Mouse (Mus musculus): ENCODE results near the gene Cdc26. TPM values are rescaled to one million over a fixed set of nuclear protein-coding genes. Genes with fewer than 3 reads are reported as not detected.
A peak's percentile ranks its signal among the peaks of the same experiment; 100 is the strongest.

Gene Cdc26
- 83.1 and 95.1 TPM in 2 replicates for polyA plus RNA-seq (2014; fragmentation: Nextera tagmentation; extraction: Ambion mirVana)

- Histone ChIP-seq H3K4me3 (replicated peaks; ENCODE audit: low read length) (peak within 1 kb of the TSS; percentile 74), H3K36me3 (replicated peaks; ENCODE audit: control insufficient read depth, insufficient read depth) (peaks cover 34% of the 10 kb centered on the region), H3K27ac (peak within 1 kb of the TSS; percentile 82), H3K4me2 (replicated peaks) (peak within 1 kb of the TSS; percentile 53), H3K9me3 (ENCODE audit: control insufficient read depth, low read length) (no peaks in the 10 kb centered on the region), H3K4me1 (replicated peaks; ENCODE audit: control insufficient read depth, insufficient read depth, low read length) (peaks cover 27% of the 10 kb centered on the region; the same call in 1 of the 2 replicates), H3K27me3 (ENCODE audit: control insufficient read depth, insufficient read depth, low read length) (no peaks in the 10 kb centered on the region), H3K9ac (peak within 1 kb of the TSS; percentile 77)
- WGBS, result under 1% methylated on average over 39 of the region's 39 CpGs
- peak; percentile 99 for ATAC-seq (ENCODE audit: low FRiP score)
- DNase-seq (ENCODE audit: low spot score), result peak; percentile 100
These were observed at the start of gene Cdc26, which contains the start of gene Prpf4 for GRCm38 (mm10) chr4:62408601-62409282. Gene Cdc26, minus strand, starts transcription at chr4:62408642. Gene Prpf4, plus strand, starts transcription at chr4:62408797.

GRCm38 (mm10) chr4:62454995-62455394 lies 46.6 kb upstream of the Cdc26 start:
- ATAC-seq (ENCODE audit: low FRiP score) (peak; percentile 55; the same call in 1 of the 2 replicates), DNase-seq (ENCODE audit: low spot score) (peak; percentile 45)
- Histone ChIP-seq H3K9me3 (ENCODE audit: control insufficient read depth, low read length) (no peaks in the 10 kb centered on the region), H3K9ac (no peak overlapping the region), H3K4me1 (replicated peaks; ENCODE audit: control insufficient read depth, insufficient read depth, low read length) (no peaks in the 10 kb centered on the region), H3K4me2 (replicated peaks) (no peak overlapping the region), H3K27me3 (ENCODE audit: control insufficient read depth, insufficient read depth, low read length) (no peaks in the 10 kb centered on the region), H3K27ac (no peak overlapping the region), H3K4me3 (replicated peaks; ENCODE audit: low read length) (no peak overlapping the region), H3K36me3 (replicated peaks; ENCODE audit: control insufficient read depth, insufficient read depth) (0 out of 2 replicates have a peak, but pooled peaks cover 6% of the 10 kb centered on the region)
- WGBS, result 70% methylated on average over 5 of the region's 5 CpGs

GRCm38 (mm10) chr4:62440986-62441385 lies 32.5 kb upstream of the Cdc26 start:
- no peaks in the 10 kb centered on the region for H3K27me3 ChIP-seq (ENCODE audit: control insufficient read depth, insufficient read depth, low read length)
- H3K4me1 ChIP-seq (replicated peaks; ENCODE audit: control insufficient read depth, insufficient read depth, low read length), result no peaks in the 10 kb centered on the region
- H3K9me3 ChIP-seq (ENCODE audit: control insufficient read depth, low read length), result no peaks in the 10 kb centered on the region
- no peak for ATAC-seq (ENCODE audit: low FRiP score)
- H3K9ac ChIP-seq, result no peak overlapping the region
- DNase-seq (ENCODE audit: low spot score), result no peak
- WGBS, result 77% methylated on average over 4 of the region's 4 CpGs
- H3K4me2 ChIP-seq (replicated peaks), result no peak overlapping the region
- H3K36me3 ChIP-seq (replicated peaks; ENCODE audit: control insufficient read depth, insufficient read depth), result no peaks in the 10 kb centered on the region
- H3K27ac ChIP-seq, result no peak overlapping the region
- H3K4me3 ChIP-seq (replicated peaks; ENCODE audit: low read length), result no peak overlapping the region

DNA sequence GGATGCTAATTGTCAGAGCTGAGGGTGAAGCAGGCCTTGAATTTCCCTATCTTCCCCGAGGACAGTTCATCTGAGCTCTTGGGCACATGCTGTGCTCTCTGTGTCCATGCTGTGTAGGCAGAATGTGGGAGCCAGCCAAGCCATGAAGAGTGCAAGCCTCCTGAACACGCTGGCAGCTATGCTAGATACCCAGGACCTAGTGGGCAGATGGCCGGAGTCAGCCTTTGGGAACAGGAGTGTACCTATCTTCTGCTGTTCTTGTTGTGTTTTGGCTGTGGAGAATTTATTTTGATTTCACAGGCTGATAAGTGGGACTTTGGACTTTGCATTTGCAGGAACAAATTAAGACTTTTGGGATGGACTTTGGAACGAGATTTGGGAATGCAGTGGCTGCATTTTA lies 32.1 kb upstream of the Cdc26 start:
- H3K27me3 ChIP-seq (ENCODE audit: control insufficient read depth, insufficient read depth, low read length), result no peaks in the 10 kb centered on the region
- no peaks in the 10 kb centered on the region for H3K9me3 ChIP-seq (ENCODE audit: control insufficient read depth, low read length)
- 82% methylated on average over 4 of the region's 4 CpGs for WGBS
- DNase-seq (ENCODE audit: low spot score) (no peak), ATAC-seq (ENCODE audit: low FRiP score) (no peak)
- no peaks in the 10 kb centered on the region for H3K4me1 ChIP-seq (replicated peaks; ENCODE audit: control insufficient read depth, insufficient read depth, low read length)
- no peaks in the 10 kb centered on the region for H3K36me3 ChIP-seq (replicated peaks; ENCODE audit: control insufficient read depth, insufficient read depth)
- H3K9ac ChIP-seq, result no peak overlapping the region
- H3K4me3 ChIP-seq (replicated peaks; ENCODE audit: low read length), result no peak overlapping the region
- no peak overlapping the region for H3K27ac ChIP-seq
- H3K4me2 ChIP-seq (replicated peaks), result no peak overlapping the region

DNA sequence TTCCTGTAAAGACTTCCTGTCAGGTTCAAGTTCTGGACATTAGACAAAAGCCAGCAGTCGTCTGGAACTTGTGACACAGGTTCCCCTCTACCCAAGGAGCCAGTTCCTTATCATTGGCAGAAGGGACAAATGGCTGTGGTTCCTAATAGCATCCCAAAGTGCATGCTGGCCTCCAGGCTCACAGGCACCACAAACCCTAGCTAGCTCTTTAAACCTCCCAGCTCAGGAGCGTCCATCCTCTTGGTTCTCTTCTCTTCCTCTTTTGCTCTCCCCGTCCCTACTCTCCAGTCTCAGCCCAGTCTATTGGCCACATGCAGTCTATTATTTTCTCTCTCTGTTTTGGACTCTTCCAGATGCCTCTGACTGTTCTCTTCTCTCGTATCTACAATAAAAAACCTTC lies 31.4 kb upstream of the Cdc26 start:
- Histone ChIP-seq H3K36me3 (replicated peaks; ENCODE audit: control insufficient read depth, insufficient read depth) (no peaks in the 10 kb centered on the region), H3K4me1 (replicated peaks; ENCODE audit: control insufficient read depth, insufficient read depth, low read length) (no peaks in the 10 kb centered on the region), H3K27me3 (ENCODE audit: control insufficient read depth, insufficient read depth, low read length) (no peaks in the 10 kb centered on the region), H3K27ac (no peak overlapping the region), H3K4me2 (replicated peaks) (no peak overlapping the region), H3K9me3 (ENCODE audit: control insufficient read depth, low read length) (no peaks in the 10 kb centered on the region), H3K9ac (no peak overlapping the region), H3K4me3 (replicated peaks; ENCODE audit: low read length) (no peak overlapping the region)
- ATAC-seq (ENCODE audit: low FRiP score) (no peak), DNase-seq (ENCODE audit: low spot score) (no peak)
- 70% methylated on average over 4 of the region's 4 CpGs for WGBS

DNA sequence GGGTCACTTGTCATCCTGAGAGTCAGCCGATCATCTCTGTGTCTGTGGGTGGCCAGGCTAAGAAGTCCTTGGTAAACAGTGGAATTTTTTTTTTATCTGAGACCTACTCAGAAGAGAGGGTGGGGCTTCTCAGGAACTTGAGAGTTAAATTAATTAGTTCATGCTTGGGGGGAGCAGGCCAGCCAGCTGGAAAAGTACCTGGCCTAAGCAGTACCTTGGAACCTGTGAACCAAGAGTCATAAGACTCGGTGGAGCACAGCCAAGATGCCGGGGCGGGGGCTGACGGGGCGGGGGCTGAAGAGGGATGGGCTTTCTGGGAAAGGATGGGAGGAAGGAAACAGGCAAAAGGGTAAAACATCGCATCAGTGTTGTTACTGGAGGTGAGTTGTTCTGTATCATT lies 29.4 kb upstream of the Cdc26 start:
- H3K9ac ChIP-seq, result no peak overlapping the region
- DNase-seq (ENCODE audit: low spot score) (no peak), ATAC-seq (ENCODE audit: low FRiP score) (no peak)
- H3K4me2 ChIP-seq (replicated peaks), result no peak overlapping the region
- H3K9me3 ChIP-seq (ENCODE audit: control insufficient read depth, low read length), result no peaks in the 10 kb centered on the region
- no peaks in the 10 kb centered on the region for H3K4me1 ChIP-seq (replicated peaks; ENCODE audit: control insufficient read depth, insufficient read depth, low read length)
- H3K27ac ChIP-seq, result no peak overlapping the region
- no peak overlapping the region for H3K4me3 ChIP-seq (replicated peaks; ENCODE audit: low read length)
- 85% methylated on average over 7 of the region's 7 CpGs for WGBS
- no peaks in the 10 kb centered on the region for H3K27me3 ChIP-seq (ENCODE audit: control insufficient read depth, insufficient read depth, low read length)
- no peaks in the 10 kb centered on the region for H3K36me3 ChIP-seq (replicated peaks; ENCODE audit: control insufficient read depth, insufficient read depth)

GRCm38 (mm10) chr4:62437256-62437778 lies 28.9 kb upstream of the Cdc26 start:
- DNase-seq (ENCODE audit: low spot score) (no peak), ATAC-seq (ENCODE audit: low FRiP score) (no peak)
- Histone ChIP-seq H3K4me1 (replicated peaks; ENCODE audit: control insufficient read depth, insufficient read depth, low read length) (no peaks in the 10 kb centered on the region), H3K27me3 (ENCODE audit: control insufficient read depth, insufficient read depth, low read length) (no peaks in the 10 kb centered on the region), H3K4me3 (replicated peaks; ENCODE audit: low read length) (no peak overlapping the region), H3K4me2 (replicated peaks) (no peak overlapping the region), H3K27ac (no peak overlapping the region), H3K9me3 (ENCODE audit: control insufficient read depth, low read length) (no peaks in the 10 kb centered on the region), H3K36me3 (replicated peaks; ENCODE audit: control insufficient read depth, insufficient read depth) (no peaks in the 10 kb centered on the region), H3K9ac (no peak overlapping the region)
- WGBS, result 97% methylated on average over 3 of the region's 3 CpGs

GRCm38 (mm10) chr4:62435081-62435480 lies 26.6 kb upstream of the Cdc26 start, which contains the start of gene Rnf183:
Gene Rnf183, minus strand, starts transcription at chr4:62435252.
- no peaks in the 10 kb centered on the region for H3K9me3 ChIP-seq (ENCODE audit: control insufficient read depth, low read length)
- ATAC-seq (ENCODE audit: low FRiP score), result no peak
- no peak within 1 kb of the TSS for H3K4me3 ChIP-seq (replicated peaks; ENCODE audit: low read length)
- no peaks in the 10 kb centered on the region for H3K27me3 ChIP-seq (ENCODE audit: control insufficient read depth, insufficient read depth, low read length)
- no peak within 1 kb of the TSS for H3K4me2 ChIP-seq (replicated peaks)
- no peaks in the 10 kb centered on the region for H3K36me3 ChIP-seq (replicated peaks; ENCODE audit: control insufficient read depth, insufficient read depth)
- 89% methylated on average over 6 of the region's 6 CpGs for WGBS
- H3K9ac ChIP-seq, result no peak within 1 kb of the TSS
- no peak for DNase-seq (ENCODE audit: low spot score)
- no peaks in the 10 kb centered on the region for H3K4me1 ChIP-seq (replicated peaks; ENCODE audit: control insufficient read depth, insufficient read depth, low read length)
- no peak within 1 kb of the TSS for H3K27ac ChIP-seq

DNA sequence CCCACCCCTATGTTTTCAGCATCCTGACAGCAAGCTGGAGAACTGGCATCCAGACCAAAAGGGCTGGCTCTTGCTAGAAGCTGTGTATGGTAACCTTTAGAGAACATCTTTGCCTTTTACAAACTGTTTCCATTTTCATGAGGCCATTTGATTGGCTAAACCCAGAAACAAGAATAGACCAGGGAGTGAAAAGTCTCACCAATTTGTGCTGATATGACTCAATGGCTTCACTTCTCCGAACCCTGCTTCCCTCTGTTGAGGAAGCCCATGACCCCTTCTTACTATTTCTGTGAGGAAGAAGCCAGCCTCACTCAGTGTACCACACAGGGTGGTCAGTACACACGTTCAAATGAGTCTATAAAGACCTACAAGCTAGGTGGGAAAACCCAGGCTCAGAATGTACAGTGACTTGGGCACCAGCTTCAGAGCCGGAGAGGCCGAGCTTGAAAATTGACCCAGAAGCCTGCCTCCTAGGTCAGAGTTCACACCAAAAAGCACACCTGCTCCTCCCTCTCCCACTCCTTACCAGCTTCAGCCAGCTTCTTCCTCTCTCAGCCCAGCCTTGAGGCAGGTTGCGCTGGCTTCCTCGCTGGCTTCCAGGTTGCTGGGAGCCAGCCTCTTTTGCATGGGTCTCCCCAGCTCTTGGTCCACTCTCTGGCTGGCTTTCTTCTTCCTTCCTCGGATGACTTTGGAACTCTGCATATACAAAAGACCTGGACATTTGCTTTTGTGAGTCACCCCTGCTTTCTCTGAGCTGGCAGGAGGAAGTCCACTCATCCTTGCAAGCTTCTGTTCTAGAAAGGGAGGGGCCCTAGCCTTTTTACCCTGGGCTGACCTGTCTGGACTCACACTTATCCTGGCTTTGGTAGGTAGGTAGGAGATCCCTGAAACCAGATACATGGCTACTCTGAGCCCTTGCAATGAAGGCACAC lies 25.8 kb upstream of the Cdc26 start:
- H3K36me3 ChIP-seq (replicated peaks; ENCODE audit: control insufficient read depth, insufficient read depth), result no peaks in the 10 kb centered on the region
- no peak overlapping the region for H3K4me2 ChIP-seq (replicated peaks)
- no peak overlapping the region for H3K27ac ChIP-seq
- H3K27me3 ChIP-seq (ENCODE audit: control insufficient read depth, insufficient read depth, low read length), result no peaks in the 10 kb centered on the region
- ATAC-seq (ENCODE audit: low FRiP score) (no peak), DNase-seq (ENCODE audit: low spot score) (no peak)
- no peak overlapping the region for H3K4me3 ChIP-seq (replicated peaks; ENCODE audit: low read length)
- WGBS, result 84% methylated on average over 7 of the region's 7 CpGs
- H3K9ac ChIP-seq, result no peak overlapping the region
- H3K9me3 ChIP-seq (ENCODE audit: control insufficient read depth, low read length), result no peaks in the 10 kb centered on the region
- H3K4me1 ChIP-seq (replicated peaks; ENCODE audit: control insufficient read depth, insufficient read depth, low read length), result no peaks in the 10 kb centered on the region

All from hindbrain, embryonic 14.5 days (tissue).